Mouse (Mus musculus) neural tube, embryonic 14.5 days (tissue): Measurements from ENCODE around the gene Etfdh. TPM values are rescaled to one million over a fixed set of nuclear protein-coding genes. Genes with fewer than 3 reads are reported as not detected.
A peak's percentile ranks its signal among the peaks of the same experiment; 100 is the strongest.

Experiments
- ATAC-seq: fragments of 200-750 bp; cut with Nextera tagmentation; 2 replicates; pipeline ENCODE4 v1.8.0; 2017; ENCODE audit warnings: low read depth, mild to moderate bottlenecking, moderate TSS enrichment, moderate library complexity
- H3K27ac ChIP-seq: fragments of 300-500 bp; sonication (generic); 2 replicates; pipeline ENCODE4 v1.5.1; 2014; ENCODE audit warnings: low read depth, mild to moderate bottlenecking, control low read depth, low read length, moderate library complexity, mixed read lengths
- H3K27me3 ChIP-seq: fragments of 300-500 bp; sonication (generic); 2 replicates; pipeline ENCODE4 v1.6.1; 2014; ENCODE audit warnings: low read length; ENCODE audit not compliant: control insufficient read depth, insufficient read depth
- H3K36me3 ChIP-seq: fragments of 300-500 bp; sonication (generic); 2 replicates; pipeline ENCODE4 v1.6.1; 2014; ENCODE audit warnings: low read length, mixed read lengths; ENCODE audit not compliant: control insufficient read depth, insufficient read depth
- H3K4me1 ChIP-seq: fragments of 300-500 bp; sonication (generic); 2 replicates; pipeline ENCODE4 v1.6.1; 2014; ENCODE audit warnings: low read length; ENCODE audit not compliant: control insufficient read depth, insufficient read depth
- H3K4me2 ChIP-seq: fragments of 300-500 bp; sonication (generic); 2 replicates; pipeline ENCODE4 v1.6.1; 2014; ENCODE audit warnings: mild to moderate bottlenecking, low read depth, low read length, control low read depth
- H3K4me3 ChIP-seq: fragments of 300-500 bp; sonication (generic); 2 replicates; pipeline ENCODE4 v1.5.1; 2014; ENCODE audit warnings: low read depth, low read length, control low read depth, mixed read lengths
- H3K9ac ChIP-seq: fragments of 300-500 bp; sonication (generic); replicated peaks from 2 replicates; pipeline ENCODE4 v1.6.1; 2014; ENCODE audit warnings: low read depth, mild to moderate bottlenecking, control low read depth, low read length, mixed read lengths
- H3K9me3 ChIP-seq: fragments of 300-500 bp; sonication (generic); 2 replicates; pipeline ENCODE4 v1.6.1; 2016; ENCODE audit warnings: low read length; ENCODE audit not compliant: control insufficient read depth
- WGBS: fragments of 180-500 bp; shearing (Covaris S2); extraction: QIAGEN DNeasy Blood & Tissue Kit; methylation state at CpG from one replicate; pipeline ENCODE4 v1.1.7; 2014; 5-methylcytosine and 5-hydroxymethylcytosine counted together
- polyA plus RNA-seq: library from polyadenylated mRNA; unstranded; fragments of >200 nt; fragmentation: Nextera tagmentation; extraction: Ambion mirVana; gene quantifications from 2 replicates; pipeline ENCODE4 v1.2.1, GENCODE M21; 2014

The Etfdh gene
- polyA plus RNA-seq, 1 experiment from 2014 or later: 40.8 TPM

- ATAC-seq: peak; percentile 99
- no peaks in the 10 kb centered on the region for H3K4me1 ChIP-seq
These were observed 512 bp downstream of the Etfdh start, which contains the start of gene 4930579G24Rik for GRCm38 (mm10) chr3:79628561-79629415. Gene 4930579G24Rik, plus strand, starts transcription at chr3:79629079.

GRCm38 (mm10) chr3:79628182-79628560, 1.1 kb downstream of the Etfdh start:
- ATAC-seq: no peak; the same call in 1 of the 2 replicates
- Histone ChIP-seq H3K27ac (peak overlapping the region; percentile 78), H3K27me3 (no peaks in the 10 kb centered on the region), H3K36me3 (no peaks in the 10 kb centered on the region; the same call in 1 of the 2 replicates), H3K4me1 (no peaks in the 10 kb centered on the region), H3K4me3 (peak overlapping the region; percentile 71), H3K9ac (peak overlapping the region; percentile 59), H3K9me3 (no peaks in the 10 kb centered on the region), H3K4me2 (peak overlapping the region; percentile 81)
- under 1% methylated on average over 9 of the region's 9 CpGs for WGBS

More at GRCm38 (mm10) chr3:79628561-79629415, 512 bp downstream of the Etfdh start, which contains the start of gene 4930579G24Rik:
- Histone ChIP-seq H3K9ac (peak within 1 kb of the TSS; percentile 74), H3K27me3 (no peaks in the 10 kb centered on the region), H3K4me2 (peak within 1 kb of the TSS; percentile 81), H3K4me3 (peak within 1 kb of the TSS; percentile 71), H3K36me3 (no peaks in the 10 kb centered on the region; the same call in 1 of the 2 replicates), H3K27ac (peak within 1 kb of the TSS; percentile 78), H3K9me3 (no peaks in the 10 kb centered on the region)
- WGBS: under 1% methylated on average over 59 of the region's 60 CpGs

- Histone ChIP-seq H3K9me3 (no peaks in the 10 kb centered on the region), H3K36me3 (peaks cover 2% of the 10 kb centered on the region; the same call in 1 of the 2 replicates), H3K4me3 (peak overlapping the region; percentile 71), H3K27me3 (no peaks in the 10 kb centered on the region), H3K4me2 (peak overlapping the region; percentile 81), H3K4me1 (no peaks in the 10 kb centered on the region), H3K27ac (peak overlapping the region; percentile 78; the same call in 1 of the 2 replicates), H3K9ac (peak overlapping the region; percentile 59; the same call in 1 of the 2 replicates)
- 31% methylated on average over 10 of the region's 10 CpGs for WGBS
- ATAC-seq: no peak
These were observed 1.7 kb downstream of the Etfdh start for GRCm38 (mm10) chr3:79627484-79628181.

GRCm38 (mm10) chr3:79609886-79610285, 19.4 kb downstream of the Etfdh start:
- no peak overlapping the region for H3K4me3 ChIP-seq
- peaks cover 47% of the 10 kb centered on the region for H3K36me3 ChIP-seq
- no peak overlapping the region for H3K9ac ChIP-seq
- no peak for ATAC-seq
- no peak overlapping the region for H3K27ac ChIP-seq
- no peak overlapping the region for H3K4me2 ChIP-seq
- no peaks in the 10 kb centered on the region for H3K9me3 ChIP-seq
- WGBS: 100% methylated on average over 2 of the region's 2 CpGs
- no peaks in the 10 kb centered on the region for H3K27me3 ChIP-seq
- H3K4me1 ChIP-seq: no peaks in the 10 kb centered on the region

GRCm38 (mm10) chr3:79595468-79595867, 33.8 kb downstream of the Etfdh start:
- Histone ChIP-seq H3K4me3 (no peak overlapping the region), H3K4me1 (peaks cover 5% of the 10 kb centered on the region; the same call in 1 of the 2 replicates), H3K27me3 (no peaks in the 10 kb centered on the region), H3K9ac (no peak overlapping the region), H3K9me3 (no peaks in the 10 kb centered on the region), H3K27ac (no peak overlapping the region), H3K36me3 (peaks cover 51% of the 10 kb centered on the region), H3K4me2 (no peak overlapping the region)
- ATAC-seq: no peak
- WGBS: 92% methylated on average over 7 of the region's 7 CpGs

GRCm38 (mm10) chr3:79591793-79592471, 37.4 kb downstream of the Etfdh start:
- 5% methylated on average over 15 of the region's 15 CpGs for WGBS
- Histone ChIP-seq H3K36me3 (peaks cover 26% of the 10 kb centered on the region), H3K4me1 (peaks cover 5% of the 10 kb centered on the region; the same call in 1 of the 2 replicates), H3K4me3 (peak overlapping the region; percentile 83), H3K9ac (peak overlapping the region; percentile 72), H3K4me2 (peak overlapping the region; percentile 91), H3K27me3 (no peaks in the 10 kb centered on the region), H3K27ac (peak overlapping the region; percentile 58; the same call in 1 of the 2 replicates), H3K9me3 (no peaks in the 10 kb centered on the region)
- ATAC-seq: peak; percentile 18; the same call in 1 of the 2 replicates

- Histone ChIP-seq H3K4me1 (peaks cover 5% of the 10 kb centered on the region; the same call in 1 of the 2 replicates), H3K36me3 (peaks cover 18% of the 10 kb centered on the region), H3K4me2 (peak within 1 kb of the TSS; percentile 91), H3K9ac (peak within 1 kb of the TSS; percentile 72), H3K4me3 (peak within 1 kb of the TSS; percentile 83), H3K27me3 (no peaks in the 10 kb centered on the region), H3K9me3 (no peaks in the 10 kb centered on the region), H3K27ac (peak within 1 kb of the TSS; percentile 58)
- ATAC-seq: peak; percentile 90
- 3% methylated on average over 63 of the region's 63 CpGs for WGBS
These were observed 38.2 kb downstream of the Etfdh start, which contains the start of gene Ppid for GRCm38 (mm10) chr3:79590863-79591792. Gene Ppid, plus strand, starts transcription at chr3:79591342.

- no peak for ATAC-seq
- Histone ChIP-seq H3K27me3 (no peaks in the 10 kb centered on the region), H3K36me3 (0 out of 2 replicates have a peak, but pooled peaks cover 7% of the 10 kb centered on the region), H3K9me3 (no peaks in the 10 kb centered on the region), H3K4me3 (no peak overlapping the region), H3K27ac (no peak overlapping the region), H3K4me1 (peaks cover 5% of the 10 kb centered on the region; the same call in 1 of the 2 replicates), H3K9ac (no peak overlapping the region), H3K4me2 (no peak overlapping the region)
- WGBS: 87% methylated on average over 2 of the region's 2 CpGs
These were observed 39.6 kb downstream of the Etfdh start for GRCm38 (mm10) chr3:79589671-79590070.
